ENCODE assay signal across 8 mouse cellular contexts in the genomic region with DNA sequence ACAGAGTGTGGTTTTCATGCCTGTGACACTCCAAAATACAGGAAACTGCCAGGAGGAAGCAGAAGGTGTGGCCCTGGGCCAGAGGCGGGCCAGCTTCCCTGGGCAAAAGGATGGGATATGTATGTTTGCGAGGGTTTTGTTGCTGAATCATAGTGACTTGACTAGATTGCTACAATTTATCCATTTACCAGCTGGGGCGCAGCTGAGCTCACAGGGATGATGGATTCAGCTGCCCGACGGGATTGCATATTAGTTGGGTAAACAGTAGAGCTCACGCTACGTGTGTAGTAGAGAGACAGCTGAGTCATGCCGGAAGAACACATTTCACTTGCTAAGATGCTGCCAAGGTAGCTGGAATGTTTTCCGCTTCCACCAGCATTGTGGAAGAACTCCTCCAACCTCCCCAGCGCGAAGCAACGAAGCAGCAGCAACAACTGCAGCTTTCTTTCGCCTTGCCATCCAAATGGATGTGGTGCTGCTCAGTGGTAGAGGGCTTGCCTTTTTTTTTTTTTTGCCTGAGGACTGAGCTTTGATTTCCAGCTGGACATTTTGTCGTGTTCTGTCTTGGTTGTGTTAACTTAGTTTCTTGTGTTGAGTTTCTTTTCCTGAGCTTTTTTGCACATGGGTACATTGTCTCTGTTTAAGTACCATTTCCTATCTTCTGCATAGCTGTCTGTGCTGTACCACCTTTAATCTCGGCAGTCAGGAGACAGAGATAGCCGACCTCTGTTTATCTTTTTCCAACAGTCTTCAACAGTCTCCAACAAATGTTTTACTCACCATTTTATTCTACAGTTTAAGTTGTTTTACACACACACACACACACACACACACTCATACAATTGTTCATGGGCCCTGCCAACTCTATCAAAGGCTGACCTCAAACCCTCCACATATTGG. TPM values are rescaled to one million over a fixed set of nuclear protein-coding genes. Genes with fewer than 3 reads are reported as not detected.
A peak's percentile ranks its signal among the peaks of the same experiment; 100 is the strongest.
DNase-seq lines count a peak whose midpoint lies in the region; ATAC-seq lines count a peak whose summit lies in the region.

Gstp2 (minus strand) TSS at position 58 of the 900 bp plus-strand sequence.

- peaks cover 4% of the 10 kb centered on the region for H3K4me1 ChIP-seq in lung, embryonic 16.5 days (replicated peaks; ENCODE audit: control insufficient read depth, insufficient read depth, low read length)

- no peak within 1 kb of the TSS for H3K27ac ChIP-seq in lung, embryonic 16.5 days (ENCODE audit: low read length)

- H3K4me3 ChIP-seq in lung, embryonic 16.5 days (ENCODE audit: low read length) = 0 out of 2 replicates have a peak within 1 kb of the TSS, but pooled peaks have one; percentile 8

- no peak within 1 kb of the TSS for H3K9ac ChIP-seq in lung, embryonic 16.5 days (ENCODE audit: low read length)

- peak; percentile 97 for ATAC-seq in frontal cortex, adult (ENCODE audit: low TSS enrichment)
- peak; percentile 53 to 83; a peak in 2 of 4 replicates for ATAC-seq in hematopoietic stem cell, adult 5-6 weeks (replicated peaks in 1 of 2; ENCODE audit: insufficient read depth in 1 of 2, low FRiP score in 2 of 2, low TSS enrichment in 1 of 2, low read depth in 1 of 2, poor library complexity in 2 of 2, severe bottlenecking in 2 of 2)
- ATAC-seq in lung, embryonic 16.5 days (ENCODE audit: low read depth) = peak; percentile 90
- no peak for ATAC-seq in CD4-positive, CD25-positive, alpha-beta regulatory T cell, adult 4 months

- WGBS in lung, embryonic 16.5 days = 22% methylated on average over 16 of the region's 16 CpGs

- H3K36me3 ChIP-seq in lung, embryonic 16.5 days (ENCODE audit: control insufficient read depth, insufficient read depth, low read length) = no peaks in the 10 kb centered on the region

- H3K27me3 ChIP-seq in lung, embryonic 16.5 days (ENCODE audit: control insufficient read depth, insufficient read depth, low read depth, low read length) = no peaks in the 10 kb centered on the region

- no peaks in the 10 kb centered on the region for H3K9me3 ChIP-seq in lung, embryonic 16.5 days (ENCODE audit: control insufficient read depth, low read length)

- DNase-seq in NIH3T3 (ENCODE audit: low read depth) = peak; percentile 98
- DNase-seq in c-Kit-negative CD71-positive TER-119-positive erythroid progenitor cells, embryonic 14.5 days (ENCODE audit: low read depth, low spot score) = peak; percentile 78
- DNase-seq in layer of hippocampus, adult 9-11 months = peak; percentile 91
- DNase-seq in right cerebral cortex, postnatal 14 days = peak; percentile 71

- H3K4me2 ChIP-seq in lung, embryonic 16.5 days (ENCODE audit: low read depth, low read length) = peak within 1 kb of the TSS; percentile 47

RNA-seq across cellular contexts. Expression of gene Gstp2, which starts in this region (rescaled TPM):
- not detected in 2 replicates for total RNA-seq in hematopoietic stem cell, adult 5-6 weeks (2017)
- 3.5 and 5.0 TPM in 2 replicates for polyA plus RNA-seq in lung, embryonic 16.5 days (2015; fragmentation: Nextera tagmentation; extraction: Ambion mirVana)
- 1 to 10 TPM; 4.2 to 5.3 TPM for polyA plus RNA-seq in CD4-positive, CD25-positive, alpha-beta regulatory T cell, adult 4 months (2017; shearing (Covaris generic))

Comparison
In these comparisons a context has a peak if more than half of its experiments do, and no peak if none do; other contexts are left out.
1. Peak in ATAC-seq in hematopoietic stem cell, adult 5-6 weeks; RNA of the gene not detected or under 1 TPM.